Mouse (Mus musculus) T-cell, adult 2 months (primary cell): ENCODE measurements around the gene Timm23.
"Not testable (repeated sequence)": the region's sequence is repeated elsewhere in the genome, so short reads cannot be mapped to it uniquely, and the experiment has no call there.

Experiments
- DNase-seq: peaks from one replicate; pipeline ENCODE4 v3.0.0; 2022; ENCODE audit warnings: low spot score

Timm23 gene

DNA sequence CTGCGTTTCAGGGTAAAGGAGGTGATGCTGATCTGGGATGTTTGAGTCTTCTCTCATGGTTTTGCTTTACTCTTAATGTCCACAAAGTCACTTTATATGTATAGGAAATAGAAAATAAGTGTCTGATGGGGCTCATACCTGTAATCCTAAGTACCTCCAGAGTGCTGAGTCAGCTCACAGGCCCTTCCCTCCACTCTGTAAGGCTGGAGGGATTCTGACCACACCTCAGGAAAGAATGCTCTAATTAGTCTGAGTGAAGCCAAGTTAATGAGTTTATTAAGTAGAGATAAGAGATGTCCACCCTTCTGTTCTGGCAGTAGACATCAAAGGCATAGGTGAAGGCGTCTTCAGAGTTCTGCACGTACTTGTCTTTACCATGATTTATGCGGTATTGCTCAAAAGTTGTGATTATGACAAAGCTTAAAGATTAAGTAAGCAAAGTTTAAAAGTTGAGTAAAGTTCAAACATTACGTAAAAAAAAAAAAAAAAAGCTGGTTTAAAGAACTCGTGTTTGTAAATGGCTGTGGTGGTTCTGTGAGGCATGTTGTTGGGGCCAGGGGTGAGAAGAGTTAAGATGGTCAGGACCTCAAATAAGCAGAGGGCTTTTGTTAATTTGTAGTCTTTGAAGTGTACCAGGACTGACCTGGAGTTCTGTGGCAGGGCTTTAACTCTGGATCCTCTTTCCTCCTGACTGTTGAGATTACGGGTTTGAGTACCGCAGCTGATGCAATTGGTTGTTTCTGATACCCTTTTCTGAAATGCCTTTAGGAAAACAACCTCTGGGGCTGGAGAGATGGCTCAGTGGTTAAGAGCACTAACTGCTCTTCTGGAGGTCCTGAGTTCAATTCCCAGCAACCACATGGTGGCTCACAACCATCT, 37.3 kb downstream of the Timm23 start:
- DNase-seq, result no peak

DNA sequence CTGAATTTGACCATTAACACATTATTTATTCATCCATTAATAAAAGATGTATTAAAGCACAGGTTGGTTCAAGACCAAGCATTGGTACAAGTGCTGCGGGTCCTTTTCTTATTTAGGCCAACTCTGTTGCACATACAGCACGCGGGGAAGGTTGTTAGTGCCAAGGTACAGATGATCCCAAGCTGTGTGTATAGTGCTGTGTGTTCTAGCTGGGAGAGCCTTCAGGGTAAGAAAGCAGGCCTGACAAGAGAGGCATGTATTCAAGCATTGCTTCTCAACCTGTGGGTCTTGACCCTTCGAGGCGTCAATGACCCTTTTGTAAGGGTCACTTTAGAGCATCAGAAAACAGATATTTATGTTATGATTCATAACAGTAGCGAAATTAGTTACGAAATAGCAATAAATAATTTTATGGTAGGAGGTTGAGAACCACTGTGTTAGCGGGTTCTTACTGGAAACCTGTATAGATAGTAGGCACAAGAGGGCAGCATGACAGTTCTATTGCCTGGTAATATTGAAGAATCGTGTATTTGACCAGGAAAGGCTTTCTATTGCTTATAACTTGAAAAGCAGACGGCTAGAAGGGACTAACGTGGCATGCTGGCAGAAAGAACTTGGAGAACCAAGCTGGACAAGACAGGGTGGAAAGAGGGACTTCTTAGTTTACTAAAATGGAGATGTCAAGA, 38.4 kb downstream of the Timm23 start:
- DNase-seq, result no peak

DNA sequence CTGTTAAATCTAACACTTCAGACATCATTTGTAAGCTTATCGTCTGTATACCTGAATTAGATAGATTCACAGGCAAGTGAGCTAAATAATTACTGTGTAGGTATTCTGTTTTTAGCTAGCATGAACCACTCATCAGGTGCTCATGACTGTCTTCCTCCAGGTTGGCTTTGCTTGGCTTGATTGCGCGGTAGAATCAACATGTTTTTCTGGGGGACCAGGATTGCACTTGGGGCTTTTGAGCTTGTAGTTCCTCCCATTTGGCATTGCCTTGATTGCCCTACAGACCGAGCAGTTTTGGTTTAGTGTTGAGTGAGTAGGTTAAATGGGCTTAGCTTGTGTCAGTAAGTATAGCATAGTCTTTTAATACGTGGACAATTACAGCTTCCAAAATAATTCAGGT, 39.5 kb downstream of the Timm23 start:
- no peak for DNase-seq

DNA sequence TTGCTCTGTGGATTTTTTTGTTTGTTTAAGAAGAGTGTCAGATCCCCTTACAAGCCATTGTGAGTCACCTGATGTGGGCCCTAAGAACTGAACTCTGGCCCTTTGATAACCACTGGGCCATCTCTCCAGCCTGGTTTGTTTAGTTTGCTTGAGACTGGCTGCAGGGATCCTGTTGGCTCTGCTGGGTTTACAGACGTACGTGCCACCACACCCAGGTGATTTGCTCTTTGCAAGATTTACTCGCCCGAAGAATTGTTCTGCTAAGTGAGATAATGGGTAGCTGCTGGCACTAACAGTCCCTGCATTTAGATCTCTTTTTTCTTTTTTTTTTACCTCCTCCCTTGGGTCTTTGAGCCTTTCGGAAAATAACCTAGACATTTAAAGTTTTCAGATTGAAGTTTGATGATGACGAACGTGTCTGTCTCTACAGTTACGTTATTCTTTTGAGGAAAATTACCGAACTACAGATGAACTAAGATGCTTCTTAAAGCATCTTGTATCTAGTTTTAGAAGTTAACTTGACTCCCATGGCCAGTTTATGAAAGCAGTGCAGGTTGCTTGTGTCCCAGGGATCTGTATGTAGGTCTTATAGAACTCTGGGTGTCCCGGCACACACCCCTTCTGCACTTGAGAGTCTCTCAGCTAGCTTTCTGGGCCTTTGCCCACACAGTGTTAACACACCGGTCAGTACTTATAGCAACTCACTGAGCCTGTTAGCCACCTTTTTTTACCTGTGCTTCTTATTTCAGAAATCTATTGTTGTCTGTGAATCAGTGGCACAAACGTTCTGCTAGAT, 40.4 kb downstream of the Timm23 start:
- no peak for DNase-seq

DNA sequence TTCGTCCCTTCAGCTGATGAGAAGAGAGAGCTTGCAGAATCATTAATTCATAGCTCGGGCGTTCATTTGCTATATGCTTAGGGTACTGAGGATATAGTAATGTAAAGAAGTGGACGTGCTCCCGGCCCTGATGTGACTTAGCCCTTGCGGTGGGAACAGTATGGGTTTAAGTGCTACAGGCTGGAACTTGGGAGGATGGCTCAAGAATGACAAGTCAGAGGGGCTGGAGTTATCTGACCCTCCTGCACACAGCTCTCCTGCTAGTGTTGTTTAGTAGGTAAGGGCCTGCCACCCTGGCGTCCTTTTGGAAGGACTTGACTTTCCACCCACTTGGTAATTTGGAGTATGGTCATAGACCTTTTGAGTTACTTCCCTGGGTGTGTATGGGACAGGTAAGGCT, 41.1 kb downstream of the Timm23 start:
- no peak for DNase-seq

DNA sequence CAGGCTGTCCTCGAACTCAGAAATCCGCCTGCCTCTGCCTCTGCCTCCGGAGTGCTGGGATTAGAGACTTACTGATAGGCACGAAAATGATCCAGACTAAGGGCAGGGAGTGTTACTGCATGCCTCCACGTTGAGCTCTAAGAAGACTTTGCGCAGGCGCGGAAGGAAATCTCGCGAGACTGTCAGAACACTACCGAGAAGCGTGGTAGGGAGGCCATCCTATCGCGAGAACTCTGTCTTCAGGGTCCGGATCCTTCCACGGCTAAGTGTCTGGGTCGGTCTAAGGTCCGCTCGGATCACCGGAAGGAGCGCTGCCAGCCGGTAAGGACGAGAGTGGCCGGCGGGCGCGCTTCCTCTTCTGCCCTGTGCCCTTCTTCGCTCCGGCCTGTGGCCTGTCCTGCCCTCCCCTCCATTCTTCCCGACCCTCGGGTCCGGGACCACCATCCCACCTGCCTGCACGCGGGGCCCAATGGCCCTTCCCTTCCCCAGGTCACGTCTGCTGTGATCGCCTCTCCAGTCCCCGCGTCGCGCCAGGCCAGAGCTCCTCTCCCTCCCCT, 41.9 kb downstream of the Timm23 start, which contains the start of gene Ncoa4:
TSS of gene Ncoa4 (plus strand) at position 176 of the 557 bp plus-strand sequence.
- DNase-seq, result peak; percentile 97

DNA sequence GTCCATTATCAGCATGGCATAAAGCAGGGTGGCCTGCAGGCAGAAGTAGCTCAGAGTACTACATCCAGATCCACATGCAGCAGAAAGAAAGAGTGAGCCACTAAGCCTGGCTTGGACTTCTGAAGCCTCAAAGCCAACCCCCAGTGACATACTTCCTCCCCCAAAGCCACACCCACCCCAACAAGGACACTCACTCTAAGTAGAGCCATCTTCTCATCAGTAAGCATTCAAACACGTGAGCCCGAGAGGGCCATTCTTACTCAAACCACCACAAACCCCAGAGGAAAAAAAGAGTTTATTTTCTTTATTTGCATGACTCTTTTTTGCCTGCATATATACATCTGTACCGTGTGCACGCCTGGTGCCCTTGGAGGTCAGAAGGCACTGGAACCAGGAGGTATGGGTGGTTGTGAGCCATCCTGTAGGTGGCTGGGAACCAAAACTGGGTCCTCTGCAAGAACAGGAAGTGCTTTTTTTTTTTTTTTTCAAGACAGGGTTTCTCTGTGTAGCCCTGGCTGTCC, 42.5 kb downstream of the Timm23 start:
- DNase-seq, result peak; percentile 57

DNA sequence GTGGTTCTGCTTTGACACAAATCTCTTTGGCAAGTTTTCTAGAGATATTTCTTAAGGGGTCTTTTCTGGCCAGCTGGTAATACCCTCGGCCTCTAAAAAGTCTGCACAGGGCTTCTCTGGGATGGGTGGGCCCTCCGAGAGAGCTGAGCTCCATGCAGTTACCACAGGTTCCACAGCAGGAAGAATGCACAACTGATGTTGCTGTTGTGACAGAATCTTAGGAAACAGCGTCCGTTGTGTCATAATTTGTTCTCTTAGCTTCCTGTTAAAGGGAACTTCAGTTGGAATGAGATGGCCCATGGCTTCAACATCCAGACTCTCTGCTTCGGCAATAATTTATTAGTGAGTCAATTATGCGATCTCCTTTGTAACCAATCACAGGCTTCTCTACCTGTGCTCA, 46.9 kb downstream of the Timm23 start:
- no peak for DNase-seq

DNA sequence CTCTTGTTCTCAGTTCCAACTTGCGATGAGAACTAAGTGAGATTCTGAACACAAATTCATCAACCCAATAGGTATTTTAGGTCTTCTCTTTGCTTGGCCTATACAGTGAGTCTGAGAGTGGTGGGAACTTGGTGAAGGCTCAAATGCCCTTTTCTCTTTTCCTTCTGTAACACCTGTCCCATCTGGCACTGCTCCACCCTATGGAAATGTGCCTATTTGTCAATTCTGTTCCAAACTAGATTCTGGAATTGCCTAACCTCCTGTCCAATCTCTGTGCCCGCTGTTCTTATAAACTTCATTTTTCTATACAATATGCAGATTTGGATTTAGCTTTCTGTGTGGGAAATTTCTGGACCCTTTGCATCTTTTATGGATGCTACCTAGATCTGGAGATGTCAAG, 48.5 kb downstream of the Timm23 start:
- no peak for DNase-seq

DNA sequence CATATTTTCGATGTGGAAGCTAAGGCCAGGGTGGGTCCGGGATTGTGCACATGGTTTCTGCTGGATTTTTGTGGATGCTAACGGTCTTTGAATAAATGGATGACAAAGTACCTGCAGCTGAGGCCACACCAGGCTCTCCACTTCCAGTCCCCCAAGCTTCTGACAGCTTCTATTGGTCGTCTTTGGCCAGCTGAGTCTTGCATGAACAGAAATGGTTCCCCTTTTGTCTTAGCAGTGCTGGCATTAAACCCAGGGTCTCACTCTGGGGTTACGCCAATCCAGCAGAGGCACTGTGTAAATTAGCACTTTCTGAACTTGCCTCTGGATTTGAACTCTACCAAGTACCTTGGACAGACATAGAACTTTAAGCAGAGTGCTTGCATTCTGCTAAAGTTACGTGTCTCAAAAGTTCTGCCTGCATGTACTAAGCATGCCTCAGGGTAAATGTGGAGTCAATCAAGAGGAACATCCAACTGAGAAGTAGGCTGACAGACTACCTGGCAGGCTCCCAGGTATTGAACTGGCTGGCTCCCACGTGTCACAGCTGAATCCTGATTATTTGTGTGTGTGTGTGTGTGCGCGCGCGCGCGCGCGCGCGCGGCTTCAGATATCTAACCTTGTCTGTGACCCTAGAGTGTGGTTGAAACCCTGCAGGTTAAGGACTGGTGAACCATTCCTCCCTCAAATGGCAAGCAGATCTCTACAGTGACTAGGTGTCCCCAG, 49.3 kb downstream of the Timm23 start:
- DNase-seq, result no peak

DNA sequence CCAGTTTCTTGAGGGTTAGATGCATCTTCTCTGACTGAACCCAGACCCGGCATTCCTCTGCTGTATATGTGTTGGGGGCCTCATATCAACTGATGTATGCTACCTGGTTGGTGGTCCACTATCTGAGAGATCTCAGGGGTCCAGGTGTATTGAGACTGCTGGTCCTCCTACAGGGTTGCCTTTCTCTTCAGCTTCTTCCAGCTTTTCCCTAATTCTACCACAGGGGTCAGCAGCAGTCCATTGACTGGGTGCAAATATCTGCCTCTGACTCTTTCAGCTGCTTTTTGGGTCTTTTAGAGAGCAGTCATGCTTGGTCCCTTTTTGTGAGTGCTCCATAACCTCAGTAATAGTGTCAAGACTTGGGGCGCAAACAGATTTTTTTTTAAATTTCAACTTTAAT, 50.8 kb downstream of the Timm23 start:
- DNase-seq, result no peak

DNA sequence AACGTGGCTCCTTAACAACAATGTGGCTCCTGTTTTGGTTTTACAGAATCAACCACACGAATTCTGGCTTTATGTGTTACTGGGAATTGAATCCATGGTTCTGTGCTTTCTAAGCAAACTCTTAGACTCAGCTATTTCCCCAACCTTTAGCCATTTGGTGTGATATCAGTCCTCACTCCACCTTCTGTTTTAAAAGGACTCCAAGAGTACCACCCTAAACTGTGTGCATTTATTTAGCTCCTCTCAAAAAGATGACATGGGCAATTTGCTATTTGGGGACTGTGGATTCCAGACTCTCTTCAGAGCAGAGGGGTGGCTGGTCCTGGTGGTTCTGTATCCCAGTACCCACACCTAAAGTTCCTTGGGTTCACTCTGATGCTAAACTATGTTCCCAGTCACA, 55.1 kb downstream of the Timm23 start:
- DNase-seq, result no peak

DNA sequence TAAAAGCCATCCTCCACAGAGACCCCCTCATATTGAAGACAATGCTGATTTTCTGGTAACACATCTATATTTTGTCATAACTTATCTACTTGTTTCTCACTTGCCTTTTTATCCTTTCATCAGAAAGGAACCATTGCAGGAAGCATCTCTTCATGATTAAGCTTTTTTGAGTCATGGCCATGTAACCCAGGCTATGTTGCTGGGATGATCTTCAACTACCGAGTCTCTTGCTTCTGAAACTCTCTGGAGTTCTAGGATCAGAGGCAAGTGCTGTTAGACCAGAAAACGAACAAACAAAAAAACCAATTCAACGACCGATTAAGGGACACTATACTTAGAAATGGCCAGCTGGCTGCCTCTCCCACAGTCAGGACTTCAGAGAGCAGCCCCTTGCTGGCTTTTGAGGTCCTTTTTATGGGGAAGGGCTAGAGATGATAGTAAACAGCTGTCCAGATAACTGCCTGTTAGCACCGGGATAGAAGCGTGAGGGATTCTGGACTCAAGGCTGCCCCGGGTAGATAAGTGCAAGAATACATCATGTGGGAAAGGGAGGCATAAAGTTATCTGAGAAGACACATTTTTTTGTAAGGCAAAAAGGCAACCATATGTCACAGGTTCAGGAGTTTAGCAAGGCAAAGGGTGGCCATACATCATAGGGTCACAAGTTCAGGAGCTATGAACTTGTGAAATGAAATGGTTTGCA, 55.7 kb downstream of the Timm23 start:
- DNase-seq, result no peak

DNA sequence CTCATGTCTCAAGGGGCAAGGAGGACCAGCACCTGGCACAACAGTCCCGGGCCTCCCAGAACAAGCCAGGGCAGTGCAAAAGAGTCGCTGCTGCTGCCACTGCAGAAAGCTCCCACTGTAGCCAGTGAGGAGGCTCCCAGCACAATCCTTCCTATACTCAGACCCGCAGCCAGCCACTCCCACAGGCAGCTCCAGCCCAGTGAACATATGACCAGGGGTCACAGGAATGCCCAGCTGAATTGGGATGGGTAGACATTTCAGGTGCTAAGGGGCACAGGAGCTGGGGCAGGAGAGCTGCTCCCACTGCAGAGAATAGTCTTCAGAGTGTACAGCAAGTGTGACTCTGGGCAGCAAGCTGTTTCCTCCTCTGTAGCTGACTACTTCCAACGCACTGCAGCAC, 56.3 kb downstream of the Timm23 start:
- DNase-seq, result no peak

DNA sequence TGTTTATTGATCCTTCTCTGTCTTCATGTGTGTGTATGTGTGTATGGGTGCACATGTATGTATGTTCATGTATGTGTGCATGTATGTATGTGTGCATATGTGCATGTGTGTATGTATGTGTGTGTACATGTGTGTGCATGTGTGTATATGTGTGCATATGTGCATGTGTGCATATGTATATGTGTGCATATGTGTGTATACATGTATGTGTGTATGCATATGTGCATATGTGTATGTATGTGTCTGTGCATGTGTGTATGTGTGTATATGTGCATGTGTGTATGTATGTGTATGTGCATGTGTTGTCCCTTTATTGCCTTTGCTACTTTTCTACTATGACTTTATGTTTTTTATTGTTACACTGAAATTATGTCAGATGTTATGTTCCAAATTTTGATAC, 57.0 kb downstream of the Timm23 start:
- no peak for DNase-seq

DNA sequence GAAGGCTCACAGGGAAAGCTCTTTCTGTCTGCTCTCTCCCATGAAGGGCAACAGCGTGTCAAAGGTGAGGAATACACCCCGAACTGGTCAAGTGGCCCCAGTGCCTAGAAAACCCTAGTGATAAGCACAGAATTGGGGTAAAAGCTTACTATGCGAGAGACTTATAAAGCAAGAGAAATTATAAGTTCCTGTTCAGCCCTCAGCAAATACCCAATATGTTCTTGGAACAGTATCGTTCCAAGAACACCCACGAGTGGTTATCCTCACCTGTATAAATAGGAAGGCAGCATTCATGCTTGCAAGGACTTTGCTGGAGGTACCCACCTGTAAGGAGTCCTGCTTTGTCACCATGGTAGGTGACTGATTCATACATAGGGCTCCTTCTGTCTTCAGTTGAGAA, 60.0 kb downstream of the Timm23 start, which contains the start of gene Msmb:
TSS of gene Msmb (plus strand) at position 301 of the 400 bp plus-strand sequence.
- no peak for DNase-seq

DNA sequence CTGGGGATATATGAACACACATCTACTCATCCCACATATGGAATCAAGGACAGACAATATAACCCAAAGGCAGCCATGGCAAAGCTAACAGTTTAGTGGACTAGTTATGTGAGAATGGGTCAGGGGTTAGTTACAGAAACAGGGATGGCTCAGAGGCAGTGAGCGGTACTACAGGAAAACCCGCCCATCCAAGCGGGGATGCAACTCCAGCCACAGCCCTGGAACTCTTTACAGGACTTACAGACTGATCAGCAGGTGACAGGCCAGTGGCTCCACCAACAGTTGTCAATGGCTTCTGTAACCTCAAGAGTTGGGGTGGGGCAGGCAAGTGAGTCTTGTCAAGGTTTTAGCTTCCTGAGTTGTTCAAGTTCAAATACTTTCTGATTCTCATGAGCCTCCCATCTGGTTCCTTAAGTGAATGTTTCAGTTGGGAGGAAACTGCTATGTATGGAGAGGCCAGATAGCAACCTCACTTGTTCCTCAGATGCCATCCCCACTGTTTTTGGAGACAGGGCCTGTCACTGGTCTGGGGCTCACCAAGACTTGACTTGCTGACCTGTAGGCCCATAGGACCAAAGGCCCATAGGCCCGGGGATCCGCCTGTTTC, 61.2 kb downstream of the Timm23 start:
- DNase-seq, result no peak

DNA sequence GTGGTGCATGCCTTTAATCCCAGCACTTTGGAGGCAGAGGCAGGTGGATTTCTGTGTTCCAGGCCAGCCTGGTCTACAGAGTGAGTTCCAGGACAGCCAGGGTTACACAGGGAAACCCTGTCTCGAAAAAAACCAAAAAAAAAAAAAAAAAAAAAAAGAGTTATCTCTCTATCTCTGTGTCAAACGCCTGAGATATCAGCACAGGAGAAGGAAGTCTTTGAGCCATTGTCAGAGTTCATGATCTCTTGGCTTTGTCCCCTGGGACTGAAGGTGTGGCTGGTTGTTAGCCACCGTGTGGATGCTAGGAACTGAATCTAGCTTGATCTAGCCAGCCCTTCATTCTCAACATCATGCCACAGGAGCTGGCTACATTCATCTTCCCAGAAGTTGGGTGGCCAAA, 65.2 kb downstream of the Timm23 start:
- not testable (repeated sequence) for DNase-seq

DNA sequence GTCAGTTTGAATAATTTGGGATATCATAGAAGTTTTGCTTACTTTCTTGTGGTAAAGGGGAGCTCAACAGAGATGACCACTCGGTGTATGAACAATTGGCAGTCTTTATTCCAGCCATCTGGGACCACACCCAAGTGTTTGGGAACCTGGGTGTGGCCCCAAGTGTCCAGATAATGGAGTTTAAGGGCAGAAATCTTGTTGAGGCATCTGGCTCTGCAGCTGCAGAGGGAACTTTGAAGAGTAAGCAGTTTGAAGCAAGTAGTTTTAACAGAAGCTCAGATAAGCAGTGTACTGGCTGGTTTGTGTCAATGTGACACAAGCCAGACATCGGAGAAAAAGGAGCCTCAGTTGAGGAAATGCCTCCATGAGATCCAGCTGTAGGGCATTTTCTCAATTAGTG, 67.4 kb downstream of the Timm23 start:
- DNase-seq, result no peak

DNA sequence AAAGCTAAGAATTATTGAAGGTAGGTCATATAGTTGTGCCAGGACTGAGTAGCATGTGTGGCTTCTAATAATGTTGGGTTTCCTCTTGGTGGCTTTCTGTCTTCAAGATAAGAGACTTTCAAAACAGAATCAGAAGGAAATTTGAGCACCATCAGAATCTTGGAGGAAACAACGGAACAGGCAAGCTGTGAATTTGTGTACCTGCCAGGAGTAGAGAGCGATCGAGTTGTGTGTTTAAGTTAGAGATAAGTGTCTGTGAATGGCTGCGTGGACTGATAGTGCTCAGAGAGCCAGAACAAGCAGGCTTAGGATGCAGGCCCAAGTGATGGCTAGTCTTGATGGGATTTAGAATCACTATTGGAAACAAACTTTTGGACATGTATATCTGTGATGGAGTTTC, 69.9 kb downstream of the Timm23 start:
- DNase-seq, result no peak
